Mouse (Mus musculus): ENCODE measurements around the gene Gm20604. TPM values are rescaled to one million over a fixed set of nuclear protein-coding genes. Genes with fewer than 3 reads are reported as not detected.
A peak's percentile ranks its signal among the peaks of the same experiment; 100 is the strongest.

The Gm20604 gene
- polyA plus RNA-seq, 1 experiment from 2014 or later: 16.8 TPM

GRCm38 (mm10) chr12:102776035-102776434 lies 17.6 kb upstream of the Gm20604 start:
- ATAC-seq (ENCODE audit: insufficient number of reproducible peaks, insufficient read depth, low FRiP score, low read depth): no peak
- Histone ChIP-seq H3K4me3 (ENCODE audit: control insufficient read depth in 1 of 2, insufficient read depth in 1 of 2, low read depth in 1 of 2, low read length in 2 of 2) (no peak overlapping the region), H3K4me2 (ENCODE audit: low read length) (no peak overlapping the region), H3K27me3 (ENCODE audit: control insufficient read depth, insufficient read depth, low read length) (no peaks in the 10 kb centered on the region), H3K4me1 (ENCODE audit: control insufficient read depth in 2 of 2, insufficient read depth in 2 of 2, low read length in 2 of 2) (peaks cover 0 to 6% of the 10 kb centered on the region in 2 experiments), H3K27ac (replicated peaks in 1 of 2; ENCODE audit: control insufficient read depth in 1 of 2, insufficient read depth in 1 of 2, low read depth in 2 of 2, low read length in 2 of 2) (no peak overlapping the region), H3K9ac (ENCODE audit: low read length) (no peak overlapping the region), H3K36me3 (ENCODE audit: control insufficient read depth, insufficient read depth, low read length) (peaks cover 74% of the 10 kb centered on the region), H3K9me3 (ENCODE audit: control insufficient read depth, low read length) (no peaks in the 10 kb centered on the region)
- WGBS: 93% methylated on average over 14 of the region's 14 CpGs

DNA sequence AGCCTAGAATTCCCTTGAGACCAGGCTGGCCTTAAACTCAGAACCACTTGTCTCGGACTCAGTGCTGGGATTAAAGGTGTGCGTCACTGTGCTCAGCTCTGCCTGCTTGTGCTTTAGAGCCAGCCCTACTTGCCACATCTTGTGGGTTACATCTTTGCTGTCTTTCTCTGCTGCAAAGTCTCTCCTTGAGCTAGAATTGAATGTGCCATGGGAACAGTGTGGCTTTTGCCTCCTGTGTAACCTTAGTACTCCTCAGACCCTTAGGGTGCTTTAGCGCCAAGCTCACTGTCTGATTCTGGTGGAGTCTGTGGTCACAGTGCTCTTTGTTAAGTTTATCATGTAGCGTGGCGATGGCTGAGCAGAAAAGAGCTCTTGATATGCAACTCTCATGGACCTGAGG lies 14.2 kb upstream of the Gm20604 start:
- ATAC-seq (ENCODE audit: insufficient number of reproducible peaks, insufficient read depth, low FRiP score, low read depth): no peak
- WGBS: 93% methylated on average over 5 of the region's 5 CpGs
- Histone ChIP-seq H3K9me3 (ENCODE audit: control insufficient read depth, low read length) (no peaks in the 10 kb centered on the region), H3K4me1 (ENCODE audit: control insufficient read depth in 2 of 2, insufficient read depth in 2 of 2, low read length in 2 of 2) (no peaks in the 10 kb centered on the region), H3K4me3 (ENCODE audit: control insufficient read depth in 1 of 2, insufficient read depth in 1 of 2, low read depth in 1 of 2, low read length in 2 of 2) (no peak overlapping the region), H3K27ac (replicated peaks in 1 of 2; ENCODE audit: control insufficient read depth in 1 of 2, insufficient read depth in 1 of 2, low read depth in 2 of 2, low read length in 2 of 2) (no peak overlapping the region), H3K27me3 (ENCODE audit: control insufficient read depth, insufficient read depth, low read length) (no peaks in the 10 kb centered on the region), H3K4me2 (ENCODE audit: low read length) (no peak overlapping the region), H3K9ac (ENCODE audit: low read length) (no peak overlapping the region), H3K36me3 (ENCODE audit: control insufficient read depth, insufficient read depth, low read length) (peaks cover 98% of the 10 kb centered on the region)

DNA sequence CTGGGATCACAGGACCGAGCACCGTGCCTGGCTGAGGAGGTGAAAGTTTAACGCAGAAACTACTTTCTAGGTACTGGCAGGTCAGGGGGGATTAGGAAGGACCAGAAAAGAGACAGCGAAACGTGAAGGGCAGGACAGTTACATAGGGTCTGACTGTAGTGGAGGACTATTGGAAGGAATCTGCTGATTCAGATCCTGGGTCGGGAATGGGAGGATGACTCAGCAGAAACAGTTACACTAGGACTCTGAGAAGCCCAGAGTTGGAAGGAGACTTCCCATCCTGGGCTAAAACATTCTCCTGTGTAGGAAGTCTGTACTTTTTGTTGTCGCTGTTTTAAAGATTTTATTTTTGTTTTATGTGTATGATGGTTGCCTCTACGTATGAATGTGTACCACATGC lies 13.1 kb upstream of the Gm20604 start:
- Histone ChIP-seq H3K4me2 (ENCODE audit: low read length) (no peak overlapping the region), H3K9me3 (ENCODE audit: control insufficient read depth, low read length) (no peaks in the 10 kb centered on the region), H3K36me3 (ENCODE audit: control insufficient read depth, insufficient read depth, low read length) (peaks cover 98% of the 10 kb centered on the region), H3K9ac (ENCODE audit: low read length) (no peak overlapping the region), H3K4me1 (ENCODE audit: control insufficient read depth in 2 of 2, insufficient read depth in 2 of 2, low read length in 2 of 2) (no peaks in the 10 kb centered on the region), H3K27me3 (ENCODE audit: control insufficient read depth, insufficient read depth, low read length) (no peaks in the 10 kb centered on the region), H3K4me3 (ENCODE audit: control insufficient read depth in 1 of 2, insufficient read depth in 1 of 2, low read depth in 1 of 2, low read length in 2 of 2) (no peak overlapping the region), H3K27ac (replicated peaks in 1 of 2; ENCODE audit: control insufficient read depth in 1 of 2, insufficient read depth in 1 of 2, low read depth in 2 of 2, low read length in 2 of 2) (no peak overlapping the region)
- WGBS: 96% methylated on average over 8 of the region's 8 CpGs
- no peak for ATAC-seq (ENCODE audit: insufficient number of reproducible peaks, insufficient read depth, low FRiP score, low read depth)

DNA sequence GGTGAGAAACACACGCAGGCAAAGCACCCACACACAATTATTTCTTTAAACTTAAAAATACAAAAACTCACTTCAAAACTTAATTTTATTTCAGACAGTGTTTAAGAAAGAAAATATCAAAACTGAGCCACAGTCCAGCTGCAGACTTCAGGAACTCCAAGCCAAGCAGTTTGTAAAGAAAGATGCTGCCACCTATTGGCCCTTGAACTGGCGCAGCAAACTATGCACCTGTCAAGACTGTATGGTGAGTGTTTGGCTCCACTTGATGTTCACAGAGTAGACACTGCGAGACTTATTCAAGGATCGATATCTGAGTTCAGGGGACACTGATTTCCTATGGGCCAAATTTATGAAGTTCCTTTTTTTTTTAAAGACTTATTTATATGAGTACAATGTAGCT lies 10.5 kb upstream of the Gm20604 start:
- Histone ChIP-seq H3K4me1 (ENCODE audit: control insufficient read depth in 2 of 2, insufficient read depth in 2 of 2, low read length in 2 of 2) (no peaks in the 10 kb centered on the region), H3K9ac (ENCODE audit: low read length) (no peak overlapping the region), H3K9me3 (ENCODE audit: control insufficient read depth, low read length) (no peaks in the 10 kb centered on the region), H3K27ac (replicated peaks in 1 of 2; ENCODE audit: control insufficient read depth in 1 of 2, insufficient read depth in 1 of 2, low read depth in 2 of 2, low read length in 2 of 2) (no peak overlapping the region), H3K4me2 (ENCODE audit: low read length) (no peak overlapping the region), H3K27me3 (ENCODE audit: control insufficient read depth, insufficient read depth, low read length) (no peaks in the 10 kb centered on the region), H3K4me3 (ENCODE audit: control insufficient read depth in 1 of 2, insufficient read depth in 1 of 2, low read depth in 1 of 2, low read length in 2 of 2) (no peak overlapping the region), H3K36me3 (ENCODE audit: control insufficient read depth, insufficient read depth, low read length) (peaks cover 96% of the 10 kb centered on the region)
- ATAC-seq (ENCODE audit: insufficient number of reproducible peaks, insufficient read depth, low FRiP score, low read depth): no peak
- WGBS: 91% methylated on average over 4 of the region's 4 CpGs

GRCm38 (mm10) chr12:102763696-102764095 lies 5.2 kb upstream of the Gm20604 start:
- Histone ChIP-seq H3K9me3 (ENCODE audit: control insufficient read depth, low read length) (no peaks in the 10 kb centered on the region), H3K4me3 (ENCODE audit: control insufficient read depth in 1 of 2, insufficient read depth in 1 of 2, low read depth in 1 of 2, low read length in 2 of 2) (no peak overlapping the region), H3K4me2 (ENCODE audit: low read length) (no peak overlapping the region), H3K9ac (ENCODE audit: low read length) (no peak overlapping the region), H3K4me1 (ENCODE audit: control insufficient read depth in 2 of 2, insufficient read depth in 2 of 2, low read length in 2 of 2) (peaks cover 3 to 10% of the 10 kb centered on the region in 2 experiments), H3K27me3 (ENCODE audit: control insufficient read depth, insufficient read depth, low read length) (no peaks in the 10 kb centered on the region), H3K36me3 (ENCODE audit: control insufficient read depth, insufficient read depth, low read length) (peaks cover 69% of the 10 kb centered on the region), H3K27ac (replicated peaks in 1 of 2; ENCODE audit: control insufficient read depth in 1 of 2, insufficient read depth in 1 of 2, low read depth in 2 of 2, low read length in 2 of 2) (no peak overlapping the region)
- ATAC-seq (ENCODE audit: insufficient number of reproducible peaks, insufficient read depth, low FRiP score, low read depth): no peak

- Histone ChIP-seq H3K36me3 (ENCODE audit: control insufficient read depth, insufficient read depth, low read length) (peaks cover 49% of the 10 kb centered on the region), H3K9ac (ENCODE audit: low read length) (no peak overlapping the region), H3K4me3 (ENCODE audit: control insufficient read depth in 1 of 2, insufficient read depth in 1 of 2, low read depth in 1 of 2, low read length in 2 of 2) (no peak overlapping the region), H3K4me2 (ENCODE audit: low read length) (no peak overlapping the region), H3K9me3 (ENCODE audit: control insufficient read depth, low read length) (no peaks in the 10 kb centered on the region), H3K4me1 (ENCODE audit: control insufficient read depth in 2 of 2, insufficient read depth in 2 of 2, low read length in 2 of 2) (peaks cover 4 to 15% of the 10 kb centered on the region in 2 experiments), H3K27me3 (ENCODE audit: control insufficient read depth, insufficient read depth, low read length) (no peaks in the 10 kb centered on the region), H3K27ac (replicated peaks in 1 of 2; ENCODE audit: control insufficient read depth in 1 of 2, insufficient read depth in 1 of 2, low read depth in 2 of 2, low read length in 2 of 2) (no peak overlapping the region)
- no peak for ATAC-seq (ENCODE audit: insufficient number of reproducible peaks, insufficient read depth, low FRiP score, low read depth)
- 83% methylated on average over 3 of the region's 3 CpGs for WGBS
Observed at GRCm38 (mm10) chr12:102761668-102762067, 3.2 kb upstream of the Gm20604 start.

GRCm38 (mm10) chr12:102758936-102759335 lies 464 bp upstream of the Gm20604 start:
- WGBS: 4% methylated on average over 5 of the region's 5 CpGs
- no peaks in the 10 kb centered on the region for H3K27me3 ChIP-seq (ENCODE audit: control insufficient read depth, insufficient read depth, low read length)
- peak overlapping the region; percentile 67 to 73 for H3K4me3 ChIP-seq (ENCODE audit: control insufficient read depth in 1 of 2, insufficient read depth in 1 of 2, low read depth in 1 of 2, low read length in 2 of 2)
- peaks cover 28% of the 10 kb centered on the region for H3K36me3 ChIP-seq (ENCODE audit: control insufficient read depth, insufficient read depth, low read length)
- peaks cover 8 to 19% of the 10 kb centered on the region in 2 experiments for H3K4me1 ChIP-seq (ENCODE audit: control insufficient read depth in 2 of 2, insufficient read depth in 2 of 2, low read length in 2 of 2)
- peak overlapping the region; percentile 93 for H3K4me2 ChIP-seq (ENCODE audit: low read length)
- no peak for ATAC-seq (ENCODE audit: insufficient number of reproducible peaks, insufficient read depth, low FRiP score, low read depth)
- no peak overlapping the region; a peak in 1 of 4 replicates for H3K27ac ChIP-seq (replicated peaks in 1 of 2; ENCODE audit: control insufficient read depth in 1 of 2, insufficient read depth in 1 of 2, low read depth in 2 of 2, low read length in 2 of 2)
- peak overlapping the region; percentile 92 for H3K9ac ChIP-seq (ENCODE audit: low read length)
- no peaks in the 10 kb centered on the region for H3K9me3 ChIP-seq (ENCODE audit: control insufficient read depth, low read length)

DNA sequence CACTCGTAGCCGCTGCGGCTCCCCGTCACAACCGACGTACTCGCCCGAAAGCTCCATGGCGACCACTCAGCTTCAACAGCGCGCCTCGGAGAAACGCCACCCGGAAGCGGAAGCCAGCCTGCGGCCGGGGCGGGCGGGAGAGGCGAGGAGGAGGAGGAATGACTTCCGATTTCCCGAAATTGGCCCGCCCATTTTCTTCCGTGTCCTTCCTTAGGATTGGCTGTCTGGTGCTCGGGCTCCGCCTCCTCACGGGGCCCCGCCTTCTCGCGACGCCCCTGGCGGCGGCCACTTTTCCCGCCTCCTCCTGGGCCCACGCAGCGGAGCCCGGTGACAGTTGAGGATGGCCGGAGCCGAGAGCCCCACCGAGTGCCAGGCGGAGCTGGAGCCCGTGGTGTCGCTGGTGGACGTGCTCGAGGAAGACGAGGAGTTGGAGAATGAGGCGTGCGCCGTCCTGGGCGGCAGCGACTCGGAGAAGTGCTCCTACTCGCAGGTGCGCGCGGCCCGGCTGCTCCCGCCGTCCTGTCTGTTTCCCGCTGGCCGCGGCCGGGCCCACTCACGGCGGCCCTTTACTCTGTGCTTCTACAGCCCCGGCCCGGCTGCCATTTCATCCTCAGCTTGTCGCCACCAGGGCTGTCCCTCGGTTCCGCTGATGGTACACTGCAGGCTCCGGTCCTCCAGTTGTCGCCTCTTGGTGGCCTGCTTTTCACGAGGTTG lies 626 bp downstream of the Gm20604 start, which contains the start of the genes Gm28051, Gon7 and Ubr7:
TSS of gene Gm28051 (minus strand) at position 77 of the 714 bp plus-strand sequence.
TSS of gene Gon7 (minus strand) at position 115 of the 714 bp plus-strand sequence.
TSS of gene Ubr7 (plus strand) at position 279 of the 714 bp plus-strand sequence.
- peak within 1 kb of the TSS; percentile 93 for H3K4me2 ChIP-seq (ENCODE audit: low read length)
- under 1% methylated on average over 73 of the region's 73 CpGs for WGBS
- H3K36me3 ChIP-seq (ENCODE audit: control insufficient read depth, insufficient read depth, low read length): peaks cover 20% of the 10 kb centered on the region
- H3K4me1 ChIP-seq (ENCODE audit: control insufficient read depth in 2 of 2, insufficient read depth in 2 of 2, low read length in 2 of 2): peaks cover 8 to 16% of the 10 kb centered on the region in 2 experiments
- peak within 1 kb of the TSS; percentile 73 to 87 for H3K4me3 ChIP-seq (ENCODE audit: control insufficient read depth in 1 of 2, insufficient read depth in 1 of 2, low read depth in 1 of 2, low read length in 2 of 2)
- peak within 1 kb of the TSS; percentile 88 to 89 for H3K27ac ChIP-seq (replicated peaks in 1 of 2; ENCODE audit: control insufficient read depth in 1 of 2, insufficient read depth in 1 of 2, low read depth in 2 of 2, low read length in 2 of 2)
- H3K9me3 ChIP-seq (ENCODE audit: control insufficient read depth, low read length): no peaks in the 10 kb centered on the region
- H3K9ac ChIP-seq (ENCODE audit: low read length): peak within 1 kb of the TSS; percentile 92
- no peaks in the 10 kb centered on the region for H3K27me3 ChIP-seq (ENCODE audit: control insufficient read depth, insufficient read depth, low read length)
- peak; percentile 96 for ATAC-seq (ENCODE audit: insufficient number of reproducible peaks, insufficient read depth, low FRiP score, low read depth)
